Comparison of ENCODE assay signal across 20 mouse cellular contexts in genomic region chr5:112532894-112533293, GRCm38 (mm10). TPM values are rescaled to one million over a fixed set of nuclear protein-coding genes. Genes with fewer than 3 reads are reported as not detected.
DNase-seq lines count a peak whose midpoint lies in the region; ATAC-seq lines count a peak whose summit lies in the region.
"Had no signal": no experiment of that assay in that cellular context is flagged by ENCODE, and none has a peak within 500 bp of the region (broad histone marks: within the 10 kb centered on the region; RNA-seq: fewer than 3 reads in every experiment).

No protein-coding gene starts in this region.

- 0 out of 2 replicates have a peak overlapping the region, but pooled peaks have one; percentile 14 for H3K27ac ChIP-seq in hindbrain, embryonic 15.5 days (replicated peaks)
- H3K27ac ChIP-seq in hindbrain, embryonic 11.5 days (ENCODE audit: low read depth, low read length), result no peak overlapping the region
- H3K27ac ChIP-seq in neural tube, embryonic 15.5 days (replicated peaks), result no peak overlapping the region; the same call in 1 of the 2 replicates
- no peak overlapping the region for H3K27ac ChIP-seq in heart, embryonic 10.5 days
- H3K27ac ChIP-seq: embryonic facial prominence, embryonic 13.5 days; forebrain, embryonic 12.5 days; hindbrain, embryonic 10.5 days; macrophage; stomach, postnatal 0 days had no signal

- H3K4me2 ChIP-seq in hindbrain, embryonic 15.5 days, result no peak overlapping the region
- H3K4me2 ChIP-seq in hindbrain, embryonic 11.5 days (replicated peaks; ENCODE audit: low read depth, low read length), result no peak overlapping the region
- H3K4me2 ChIP-seq in neural tube, embryonic 15.5 days, result no peak overlapping the region
- H3K4me2 ChIP-seq: embryonic facial prominence, embryonic 13.5 days; forebrain, embryonic 12.5 days; heart, embryonic 12.5 days; midbrain, embryonic 11.5 days had no signal

- DNase-seq in hindbrain, embryonic 11.5 days (ENCODE audit: low spot score), result no peak
- no peak for DNase-seq in neural tube, embryonic 10.5 days (ENCODE audit: extremely low spot score, low spot score)
- DNase-seq in cerebellum, adult 9-10 months, result peak; percentile 88
- no peak for DNase-seq in kidney, postnatal 10 days
- no peak for DNase-seq in heart, embryonic 10.5 days (ENCODE audit: low spot score)
- DNase-seq: adrenal gland, adult 2 months; heart, adult 11 months had no signal

- H3K4me3 ChIP-seq in hindbrain, embryonic 15.5 days, result no peak overlapping the region
- H3K4me3 ChIP-seq in hindbrain, embryonic 11.5 days (ENCODE audit: low read depth, low read length), result no peak overlapping the region
- no peak overlapping the region for H3K4me3 ChIP-seq in neural tube, embryonic 15.5 days (replicated peaks)
- H3K4me3 ChIP-seq in heart, embryonic 10.5 days, result no peak overlapping the region
- H3K4me3 ChIP-seq: embryonic facial prominence, embryonic 13.5 days; erythroblast, embryonic 14.5 days; forebrain, embryonic 12.5 days; heart, embryonic 12.5 days; hindbrain, embryonic 10.5 days had no signal

- H3K9me3 ChIP-seq in hindbrain, embryonic 15.5 days, result no peaks in the 10 kb centered on the region
- H3K9me3 ChIP-seq in hindbrain, embryonic 11.5 days (ENCODE audit: control insufficient read depth, low read length), result no peaks in the 10 kb centered on the region
- no peaks in the 10 kb centered on the region for H3K9me3 ChIP-seq in neural tube, embryonic 15.5 days (replicated peaks)
- peaks cover 6% of the 10 kb centered on the region; the same call in 1 of the 2 replicates for H3K9me3 ChIP-seq in heart, embryonic 10.5 days
- H3K9me3 ChIP-seq: embryonic facial prominence, embryonic 13.5 days had no signal

- H3K9ac ChIP-seq in hindbrain, embryonic 15.5 days, result no peak overlapping the region
- no peak overlapping the region for H3K9ac ChIP-seq in hindbrain, embryonic 11.5 days (ENCODE audit: low read depth, low read length)
- no peak overlapping the region for H3K9ac ChIP-seq in neural tube, embryonic 15.5 days (replicated peaks)
- H3K9ac ChIP-seq: embryonic facial prominence, embryonic 13.5 days; forebrain, embryonic 12.5 days; heart, embryonic 12.5 days had no signal

- WGBS in hindbrain, embryonic 15.5 days, result 73% methylated on average over 5 of the region's 5 CpGs
- 80% methylated on average over 5 of the region's 5 CpGs for WGBS in hindbrain, embryonic 11.5 days
- WGBS in neural tube, embryonic 15.5 days, result 82% methylated on average over 5 of the region's 5 CpGs
- 75% methylated on average over 5 of the region's 5 CpGs for WGBS in heart, embryonic 10.5 days

- no peaks in the 10 kb centered on the region for H3K36me3 ChIP-seq in hindbrain, embryonic 15.5 days
- H3K36me3 ChIP-seq in hindbrain, embryonic 11.5 days (ENCODE audit: control insufficient read depth, insufficient read depth, low read length), result no peaks in the 10 kb centered on the region
- H3K36me3 ChIP-seq in neural tube, embryonic 15.5 days, result 0 out of 2 replicates have a peak, but pooled peaks cover 3% of the 10 kb centered on the region
- H3K36me3 ChIP-seq in heart, embryonic 10.5 days, result no peaks in the 10 kb centered on the region
- H3K36me3 ChIP-seq: embryonic facial prominence, embryonic 13.5 days; heart, embryonic 12.5 days had no signal

- peaks cover 58% of the 10 kb centered on the region for H3K4me1 ChIP-seq in hindbrain, embryonic 15.5 days (replicated peaks)
- no peaks in the 10 kb centered on the region for H3K4me1 ChIP-seq in hindbrain, embryonic 11.5 days (replicated peaks; ENCODE audit: control insufficient read depth, insufficient read depth, low read length)
- peaks cover 30% of the 10 kb centered on the region for H3K4me1 ChIP-seq in neural tube, embryonic 15.5 days
- peaks cover 12% of the 10 kb centered on the region; the same call in 1 of the 2 replicates for H3K4me1 ChIP-seq in heart, embryonic 10.5 days

- no peak for ATAC-seq in hindbrain, embryonic 15.5 days (ENCODE audit: low FRiP score, low read depth)
- ATAC-seq in hindbrain, embryonic 11.5 days (ENCODE audit: low FRiP score), result no peak
- 0 out of 2 replicates have a peak, but pooled peaks have one; percentile 30 for ATAC-seq in neural tube, embryonic 15.5 days (ENCODE audit: low FRiP score)
- ATAC-seq in inflammation-experienced regulatory T-cells, adult 6 months, result no peak
- ATAC-seq: intestine, postnatal 0 days had no signal

- H3K27me3 ChIP-seq in hindbrain, embryonic 15.5 days, result no peaks in the 10 kb centered on the region
- H3K27me3 ChIP-seq in hindbrain, embryonic 11.5 days (ENCODE audit: control insufficient read depth, insufficient read depth, low read length), result no peaks in the 10 kb centered on the region
- no peaks in the 10 kb centered on the region for H3K27me3 ChIP-seq in neural tube, embryonic 15.5 days (replicated peaks)
- peaks cover 70% of the 10 kb centered on the region for H3K27me3 ChIP-seq in heart, embryonic 10.5 days (ENCODE audit: insufficient read depth, poor library complexity, severe bottlenecking)

RNA-seq across cellular contexts. Expression of gene Sez6l, which starts 44.1 kb away (rescaled TPM):
- polyA plus RNA-seq in hindbrain, embryonic 15.5 days (2015; fragmentation: Nextera tagmentation; extraction: Ambion mirVana), result 41.3 and 46.3 TPM in 2 replicates
- polyA plus RNA-seq in hindbrain, embryonic 11.5 days (2014; fragmentation: Nextera tagmentation; extraction: Ambion mirVana), result 4.9 and 5.1 TPM in 2 replicates
- polyA plus RNA-seq in neural tube, embryonic 15.5 days (2015; fragmentation: Nextera tagmentation; extraction: Ambion mirVana), result 26.7 and 32.5 TPM in 2 replicates
- under 1 TPM in 1 of 3 experiments, not detected in 2; 0.08 TPM for polyA plus RNA-seq in inflammation-experienced regulatory T-cells, adult 6 months (2017; shearing (Covaris generic))
- 0.16 and 0.63 TPM in 2 replicates for polyA plus RNA-seq in heart, embryonic 10.5 days (2016; fragmentation: Nextera tagmentation; extraction: Ambion mirVana)
- polyA plus RNA-seq: erythroblast, embryonic 14.5 days; liver, adult 2 months; macrophage had no signal
